Mouse (Mus musculus) lung, adult 18-20 months (tissue): Measurements from ENCODE around the gene Fbxl4.

Experiments used
- DNase-seq, 2 experiments: peaks; one replicate each; pipeline ENCODE4 v3.0.0; 2022; ENCODE audit warnings: mixed read lengths in 2 of 2

Fbxl4 gene

DNA sequence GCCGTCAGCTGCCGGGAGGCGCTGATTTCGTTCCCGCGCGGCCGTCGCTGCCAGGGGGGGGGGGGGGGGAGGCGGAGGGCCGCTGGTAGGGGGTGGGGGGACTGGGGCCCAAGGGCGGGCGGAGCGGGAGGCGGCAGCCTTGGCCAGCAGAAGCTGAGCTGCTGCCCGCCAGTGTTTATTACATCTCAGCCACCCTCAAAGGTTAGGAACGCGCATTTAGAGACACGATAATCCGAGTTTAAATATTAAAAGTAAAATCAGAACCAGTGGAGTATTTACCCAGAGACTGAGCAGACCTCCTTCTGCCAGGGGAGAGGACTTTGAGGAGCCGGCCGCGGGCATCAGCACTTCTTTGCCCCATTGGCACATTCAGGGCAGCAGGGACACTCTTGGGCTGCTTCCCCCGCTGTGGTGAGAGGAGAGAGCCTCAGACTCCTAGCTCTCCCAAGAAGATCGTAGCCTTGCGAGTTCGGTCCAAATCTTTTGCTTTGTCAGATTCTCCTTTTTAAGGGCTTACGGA is 120.4 kb downstream of the Fbxl4 start:
- no peak for DNase-seq

DNA sequence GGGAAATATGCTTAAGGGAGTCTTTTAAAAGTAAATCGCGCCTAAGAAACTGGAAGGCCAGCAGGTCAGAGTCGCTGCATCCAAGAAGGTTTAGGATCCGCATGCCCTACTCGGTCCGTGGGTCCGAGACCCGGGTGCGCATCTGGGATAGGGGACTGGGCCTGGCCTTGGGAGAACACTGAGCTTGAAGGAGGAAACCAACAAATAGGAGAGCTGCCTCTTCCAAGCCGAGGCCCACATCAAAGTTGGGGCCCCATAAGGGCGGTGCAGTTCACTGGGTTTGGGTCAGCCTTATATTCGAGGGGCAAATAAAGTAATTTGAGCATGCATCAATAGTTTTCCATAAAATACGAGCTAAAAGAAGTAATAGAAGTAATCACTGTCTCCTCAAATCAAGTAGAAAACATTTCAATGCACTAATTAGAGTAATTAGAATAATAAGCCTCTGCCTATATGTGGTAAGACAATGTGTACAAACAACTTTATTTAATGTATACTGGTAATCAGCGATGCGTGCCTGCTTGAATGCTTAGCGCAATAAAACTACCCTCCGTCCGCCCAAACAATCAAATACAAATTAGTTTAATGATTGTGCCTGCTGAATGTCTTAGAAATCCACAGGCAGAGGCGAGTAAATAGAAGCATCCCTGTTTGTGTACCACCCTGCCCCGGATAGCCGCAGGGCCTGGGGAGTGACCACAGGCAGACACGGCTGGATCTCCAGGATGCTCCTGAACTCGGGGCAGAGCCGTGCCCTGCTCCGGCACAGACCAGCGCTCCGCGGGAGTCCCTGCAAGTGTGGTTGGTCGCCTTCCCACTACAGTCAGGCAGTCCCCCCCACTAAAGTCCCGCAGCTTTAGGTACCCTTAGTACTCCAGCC is 121.4 kb downstream of the Fbxl4 start:
- DNase-seq: no peak

DNA sequence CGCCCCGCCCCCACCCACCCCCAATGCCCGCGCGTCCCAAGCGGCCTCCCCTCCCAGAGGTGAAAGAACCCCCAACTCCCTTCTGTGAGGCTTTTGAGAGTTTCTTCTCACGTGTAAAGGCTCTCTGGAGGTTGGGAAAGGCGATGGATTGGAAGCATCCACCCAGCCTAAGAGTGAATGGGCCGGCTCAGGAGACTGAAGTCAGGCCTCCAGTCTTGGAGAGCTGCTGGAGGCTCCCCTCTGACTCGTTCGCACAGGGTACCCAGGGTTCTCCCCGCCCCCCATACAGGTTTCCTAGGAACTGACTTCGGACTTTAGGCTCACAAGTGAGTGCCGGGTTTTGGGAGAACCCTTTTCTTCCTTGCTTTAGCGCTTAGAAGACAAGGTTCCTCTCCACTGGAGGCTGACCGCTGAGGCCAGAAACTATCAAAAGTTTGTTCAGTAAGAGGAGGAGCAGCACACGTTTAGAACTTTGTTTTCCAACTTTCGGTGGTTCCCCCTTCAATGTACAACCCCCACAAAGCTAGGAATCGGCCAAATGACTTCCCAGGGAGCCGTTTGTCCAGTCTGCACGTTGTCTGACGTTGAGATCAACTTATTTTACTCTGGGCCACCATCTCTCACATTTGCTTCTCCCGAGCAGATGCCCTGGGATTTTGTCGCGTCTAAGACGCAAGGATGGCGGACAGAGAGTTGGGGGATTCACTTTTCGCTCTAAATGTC is 122.2 kb downstream of the Fbxl4 start:
- DNase-seq: no peak

DNA sequence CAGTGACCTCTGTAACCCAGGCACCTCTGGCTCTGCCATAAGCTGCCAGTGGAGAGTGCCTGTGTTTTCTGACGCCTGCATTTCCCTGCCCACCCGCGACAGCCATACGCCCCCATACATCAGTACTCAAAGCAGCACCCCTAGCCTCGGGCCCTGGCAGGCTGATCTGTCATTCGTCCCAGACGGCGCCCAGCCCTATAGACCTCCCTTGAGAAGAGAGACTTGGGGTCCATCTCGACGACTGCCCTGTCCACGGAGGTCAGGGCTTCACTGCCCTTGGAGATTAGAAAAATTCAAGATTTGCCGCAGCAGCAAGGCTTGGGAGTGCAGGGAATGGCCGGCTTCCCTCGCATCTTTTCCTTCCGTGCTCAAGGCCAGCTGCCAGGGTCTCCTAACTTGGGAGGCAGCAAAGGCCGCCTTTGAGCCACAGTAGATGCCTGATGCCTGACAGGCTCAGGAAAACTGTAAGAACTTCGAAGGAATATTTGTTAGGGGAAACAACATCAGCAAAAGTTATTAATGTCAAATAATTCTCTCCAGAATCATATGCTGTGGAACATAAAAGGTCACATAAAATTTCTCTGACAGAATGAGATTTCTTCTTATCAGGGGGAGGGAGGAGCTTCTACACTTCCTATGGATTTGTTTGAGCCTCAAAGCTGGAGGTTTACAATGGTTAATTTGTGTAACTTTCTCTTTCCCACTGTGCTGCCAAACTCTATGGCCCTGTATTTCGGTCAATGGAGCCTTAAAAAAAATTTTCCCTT is 122.9 kb downstream of the Fbxl4 start:
- no peak for DNase-seq

DNA sequence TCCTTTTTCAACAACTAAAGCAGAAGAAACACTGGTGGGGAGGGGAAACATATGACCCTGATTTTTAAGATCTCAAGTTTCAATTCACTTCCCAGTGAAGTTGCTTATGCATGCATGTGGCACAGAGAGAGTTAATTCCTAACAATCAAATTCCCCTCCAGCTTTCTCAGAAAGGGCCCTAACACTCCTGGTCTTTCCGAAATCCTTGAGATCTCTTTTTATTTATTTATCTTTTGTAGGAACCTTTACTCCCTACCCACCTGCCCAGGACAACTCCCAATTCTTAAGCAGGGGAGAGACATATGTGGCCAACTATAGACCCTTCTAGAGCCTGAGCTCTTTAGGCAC is 123.5 kb downstream of the Fbxl4 start:
- DNase-seq: no peak

DNA sequence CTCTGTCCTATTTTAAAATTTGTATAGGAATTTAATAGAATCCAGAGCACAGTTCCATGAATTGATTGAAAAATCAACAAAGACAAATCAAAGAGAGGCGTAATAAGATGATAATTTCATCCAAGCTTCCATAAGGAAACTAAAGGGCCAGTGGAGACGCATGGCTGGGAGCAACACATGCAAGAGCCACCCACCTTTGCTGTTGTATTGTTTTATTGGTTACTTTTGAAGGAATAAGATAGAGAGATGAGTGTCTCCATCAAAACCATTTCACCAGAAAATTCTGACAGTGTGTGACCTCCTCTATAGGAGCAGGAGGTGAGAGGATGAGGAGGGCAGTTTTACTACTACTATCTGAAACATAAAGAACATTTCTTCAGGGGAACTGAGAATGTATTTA is 124.8 kb downstream of the Fbxl4 start:
- no peak for DNase-seq

DNA sequence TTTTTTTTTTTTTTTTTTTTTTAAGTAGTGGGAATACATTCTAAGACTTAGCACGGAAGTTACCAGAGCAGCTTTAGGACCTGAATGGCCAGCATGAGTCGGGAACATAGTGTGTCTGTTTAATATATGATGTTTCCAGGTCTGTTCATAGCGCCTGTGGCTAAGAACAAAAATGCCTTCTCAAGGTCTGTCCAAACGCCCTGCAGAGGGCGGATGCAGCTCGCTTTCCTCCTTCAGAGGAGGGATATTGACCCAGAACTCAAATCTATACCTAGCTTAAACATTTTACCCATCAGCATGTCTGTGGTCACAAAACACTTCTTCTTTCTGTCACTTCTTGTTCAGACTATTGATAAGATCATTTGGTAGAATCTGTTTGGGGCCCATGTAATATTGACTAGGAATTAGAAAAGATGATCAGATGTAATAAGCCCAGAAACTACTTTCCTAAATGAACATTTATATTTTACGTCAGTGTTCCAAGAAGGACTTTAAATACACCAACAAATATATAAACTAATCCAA is 125.5 kb downstream of the Fbxl4 start:
- DNase-seq: no peak

DNA sequence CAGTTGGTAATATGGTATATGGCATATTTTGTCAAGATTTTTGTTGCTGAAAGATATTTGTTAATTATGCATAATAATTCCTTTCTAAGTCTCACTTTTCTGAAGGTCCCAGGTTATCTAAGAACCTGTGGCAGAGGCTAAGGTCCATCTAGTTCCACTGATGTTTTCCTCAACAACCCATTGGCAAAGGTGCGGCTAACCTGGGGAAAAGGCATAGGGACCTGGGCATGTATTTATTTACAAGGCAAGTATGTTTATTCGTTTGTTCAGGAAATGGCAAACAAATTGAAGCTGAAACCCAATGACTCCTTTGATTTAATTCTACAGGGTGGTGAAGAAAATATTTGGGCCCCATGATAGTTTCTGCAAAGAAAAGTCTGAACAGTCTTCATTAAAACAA is 126.2 kb downstream of the Fbxl4 start:
- DNase-seq: no peak
